Mouse (Mus musculus) intestine, embryonic 15.5 days (tissue): ENCODE data around the gene Neil3. TPM values are rescaled to one million over a fixed set of nuclear protein-coding genes. Genes with fewer than 3 reads are reported as not detected.
"Not testable (repeated sequence)": the region's sequence is repeated elsewhere in the genome, so short reads cannot be mapped to it uniquely, and the experiment has no call there.

ENCODE experiments used
- ATAC-seq: fragments of 200-750 bp; cut with Nextera tagmentation; 2 replicates; pipeline ENCODE4 v1.8.0; 2017; ENCODE audit warnings: moderate TSS enrichment, moderate library complexity
- H3K27ac ChIP-seq: fragments of 300-500 bp; sonication (generic); 2 replicates; pipeline ENCODE4 v1.5.1; 2015; ENCODE audit warnings: mild to moderate bottlenecking, inconsistent platforms
- H3K27me3 ChIP-seq: fragments of 300-500 bp; sonication (generic); replicated peaks from 2 replicates; pipeline ENCODE4 v1.6.1; 2015; ENCODE audit warnings: inconsistent platforms
- H3K36me3 ChIP-seq: fragments of 300-500 bp; sonication (generic); 2 replicates; pipeline ENCODE4 v1.6.1; 2015; ENCODE audit warnings: inconsistent platforms
- H3K4me1 ChIP-seq: fragments of 300-500 bp; sonication (generic); replicated peaks from 2 replicates; pipeline ENCODE4 v1.6.1; 2015; ENCODE audit warnings: inconsistent platforms
- H3K4me2 ChIP-seq: fragments of 300-500 bp; sonication (generic); replicated peaks from 2 replicates; pipeline ENCODE4 v1.6.1; 2015; ENCODE audit warnings: mild to moderate bottlenecking, inconsistent platforms
- H3K4me3 ChIP-seq: fragments of 300-500 bp; sonication (generic); replicated peaks from 2 replicates; pipeline ENCODE4 v1.5.1; 2015; ENCODE audit warnings: inconsistent platforms
- H3K9ac ChIP-seq: fragments of 300-500 bp; sonication (generic); 2 replicates; pipeline ENCODE4 v1.6.1; 2015; ENCODE audit warnings: inconsistent platforms
- H3K9me3 ChIP-seq: fragments of 300-500 bp; sonication (generic); 2 replicates; pipeline ENCODE4 v1.6.1; 2016; ENCODE audit warnings: inconsistent platforms
- WGBS: fragments of 180-500 bp; shearing (Covaris S2); methylation state at CpG from one replicate; pipeline ENCODE4 v1.1.7; 2015; 5-methylcytosine and 5-hydroxymethylcytosine counted together
- polyA plus RNA-seq: library from polyadenylated mRNA; unstranded; fragments of >200 nt; fragmentation: Nextera tagmentation; extraction: Ambion mirVana; gene quantifications from 2 replicates; pipeline ENCODE4 v1.2.1, GENCODE M21; 2015

Neil3 gene
- polyA plus RNA-seq, 1 experiment from 2014 or later, result 23.5 TPM

DNA sequence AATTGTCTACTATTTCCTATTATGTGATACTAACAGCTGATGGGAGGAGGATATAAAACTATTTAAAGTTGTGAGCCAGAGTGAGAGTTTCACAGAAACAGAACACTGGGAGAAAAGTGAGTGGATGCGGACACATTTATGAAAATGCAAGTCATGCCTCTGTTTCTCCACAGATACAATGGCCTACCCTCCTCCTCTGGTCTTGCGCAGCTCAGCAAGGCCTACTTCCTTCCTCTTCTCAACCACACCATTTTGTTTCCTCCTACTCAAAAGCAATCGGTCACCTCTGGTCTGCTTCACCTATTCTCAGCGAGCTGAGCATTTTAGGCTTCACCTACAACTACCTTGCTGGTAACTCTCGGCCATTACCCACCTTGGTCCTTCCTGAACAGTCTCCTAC, 34.0 kb downstream of the Neil3 start:
- Histone ChIP-seq H3K9ac (no peak overlapping the region), H3K4me1 (no peaks in the 10 kb centered on the region), H3K9me3 (no peaks in the 10 kb centered on the region), H3K4me2 (no peak overlapping the region), H3K27me3 (no peaks in the 10 kb centered on the region), H3K27ac (no peak overlapping the region), H3K4me3 (no peak overlapping the region), H3K36me3 (no peaks in the 10 kb centered on the region)
- ATAC-seq, result no peak
- 89% methylated on average over 5 of the region's 5 CpGs for WGBS

DNA sequence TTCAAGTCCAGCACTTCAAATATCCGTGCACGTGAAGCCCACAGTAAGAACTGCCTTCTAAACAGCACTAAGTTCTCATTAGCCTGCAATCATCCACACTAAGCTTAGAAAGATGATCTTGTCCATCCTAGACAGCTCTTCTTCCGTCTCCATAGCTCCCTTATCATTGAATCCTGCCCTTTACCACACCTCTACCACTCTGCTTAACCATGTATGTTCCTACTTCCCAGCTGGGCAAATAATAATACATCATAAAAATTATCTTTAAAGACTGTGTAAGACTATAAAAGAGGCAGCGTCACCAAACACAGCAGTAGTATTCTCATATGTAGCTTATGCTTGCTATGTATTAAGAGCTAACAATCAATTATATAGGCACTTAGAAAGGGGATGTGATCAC, 35.2 kb downstream of the Neil3 start:
- no peaks in the 10 kb centered on the region for H3K9me3 ChIP-seq
- H3K4me2 ChIP-seq, result no peak overlapping the region
- no peaks in the 10 kb centered on the region for H3K27me3 ChIP-seq
- H3K27ac ChIP-seq, result no peak overlapping the region
- H3K4me1 ChIP-seq, result no peaks in the 10 kb centered on the region
- ATAC-seq, result peak; percentile 62; the same call in 1 of the 2 replicates
- H3K36me3 ChIP-seq, result no peaks in the 10 kb centered on the region
- 71% methylated on average over 4 of the region's 4 CpGs for WGBS
- no peak overlapping the region for H3K4me3 ChIP-seq
- H3K9ac ChIP-seq, result no peak overlapping the region

DNA sequence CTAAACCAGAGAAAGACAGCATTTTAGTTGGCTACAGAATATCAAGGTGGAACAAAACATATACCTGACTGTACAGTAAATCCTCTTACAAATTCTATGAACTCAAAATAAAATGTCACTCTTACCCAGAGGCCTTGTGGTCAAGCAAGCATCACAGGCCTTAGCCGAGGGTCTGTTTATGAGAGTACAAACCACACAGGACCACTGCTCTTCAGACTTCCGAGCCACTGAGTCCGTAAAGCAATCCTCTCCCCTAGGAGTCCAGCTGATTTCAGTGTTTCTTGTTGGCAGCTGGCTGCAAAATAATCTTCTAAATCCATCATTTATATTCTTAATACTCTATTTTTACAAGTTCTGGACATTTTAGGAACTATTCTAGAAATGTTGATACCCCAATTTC, 38.0 kb downstream of the Neil3 start:
- H3K9ac ChIP-seq, result no peak overlapping the region
- H3K9me3 ChIP-seq, result no peaks in the 10 kb centered on the region
- ATAC-seq, result no peak
- no peak overlapping the region for H3K27ac ChIP-seq
- H3K27me3 ChIP-seq, result no peaks in the 10 kb centered on the region
- 88% methylated on average over 3 of the region's 3 CpGs for WGBS
- no peaks in the 10 kb centered on the region for H3K36me3 ChIP-seq
- H3K4me2 ChIP-seq, result no peak overlapping the region
- H3K4me1 ChIP-seq, result no peaks in the 10 kb centered on the region
- H3K4me3 ChIP-seq, result no peak overlapping the region

DNA sequence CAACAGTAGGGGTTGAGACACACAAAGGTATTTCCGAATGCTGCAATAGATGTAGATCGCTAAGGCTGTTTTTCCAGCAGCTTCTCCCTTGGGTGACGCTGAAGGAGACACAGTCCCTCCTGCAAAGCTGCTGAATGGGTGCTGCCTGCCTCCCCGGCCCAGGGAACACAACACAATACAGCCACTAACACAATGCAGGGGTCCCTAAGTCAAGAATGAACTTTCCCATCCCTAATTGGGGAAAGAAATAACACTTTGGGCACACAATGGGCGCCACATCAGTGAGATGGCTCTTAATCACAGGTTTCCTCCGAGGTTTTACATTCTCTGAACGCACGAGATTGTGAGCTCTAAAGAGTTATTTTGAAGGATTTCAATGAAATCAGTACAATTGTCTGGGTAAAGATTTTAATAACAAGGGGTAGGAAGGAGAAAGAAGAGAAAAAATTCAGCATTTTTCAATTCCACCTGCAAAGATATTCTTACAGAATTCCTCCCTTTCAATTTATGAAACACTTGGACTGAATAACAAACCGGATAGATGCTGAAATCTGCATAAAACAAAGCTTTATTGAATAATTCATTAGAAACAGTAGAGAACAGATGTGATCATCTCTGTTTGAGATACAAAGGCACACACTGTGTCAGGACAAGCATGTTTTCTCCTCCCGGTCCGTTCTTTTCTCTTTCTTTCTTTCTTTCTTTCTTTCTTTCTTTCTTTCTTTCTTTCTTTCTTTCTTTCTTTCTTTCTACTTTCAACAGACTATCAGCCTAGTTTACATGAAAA, 38.6 kb downstream of the Neil3 start:
- Histone ChIP-seq H3K27ac (no peak overlapping the region), H3K36me3 (no peaks in the 10 kb centered on the region), H3K4me1 (no peaks in the 10 kb centered on the region), H3K9me3 (no peaks in the 10 kb centered on the region), H3K27me3 (no peaks in the 10 kb centered on the region), H3K9ac (no peak overlapping the region), H3K4me3 (no peak overlapping the region), H3K4me2 (no peak overlapping the region)
- no peak for ATAC-seq
- 91% methylated on average over 11 of the region's 11 CpGs for WGBS

DNA sequence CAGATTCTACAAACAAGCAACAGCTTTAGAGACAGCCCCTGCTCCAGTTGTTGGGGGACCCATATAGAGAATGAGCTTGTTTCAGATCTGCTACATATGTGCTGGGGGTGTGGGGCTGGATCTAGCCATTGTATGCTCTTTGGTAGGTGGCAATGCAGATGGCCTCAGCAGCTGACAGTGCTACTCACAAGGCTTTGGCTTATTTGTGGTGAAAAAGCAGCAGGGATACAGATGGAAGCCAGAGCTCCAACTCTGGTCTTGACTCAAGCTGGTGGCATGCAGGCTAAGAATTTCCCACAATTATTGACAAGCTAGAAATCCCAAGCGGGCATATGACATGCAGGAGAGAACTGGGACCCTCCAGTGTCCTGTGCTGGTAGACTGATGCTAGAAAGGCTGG, 40.8 kb downstream of the Neil3 start:
- Histone ChIP-seq H3K4me1 (no peaks in the 10 kb centered on the region), H3K9me3 (no peaks in the 10 kb centered on the region), H3K27me3 (no peaks in the 10 kb centered on the region), H3K27ac (no peak overlapping the region), H3K4me3 (no peak overlapping the region), H3K9ac (no peak overlapping the region), H3K36me3 (no peaks in the 10 kb centered on the region), H3K4me2 (no peak overlapping the region)
- 97% methylated on average over 1 of the region's 1 CpGs for WGBS
- no peak for ATAC-seq

DNA sequence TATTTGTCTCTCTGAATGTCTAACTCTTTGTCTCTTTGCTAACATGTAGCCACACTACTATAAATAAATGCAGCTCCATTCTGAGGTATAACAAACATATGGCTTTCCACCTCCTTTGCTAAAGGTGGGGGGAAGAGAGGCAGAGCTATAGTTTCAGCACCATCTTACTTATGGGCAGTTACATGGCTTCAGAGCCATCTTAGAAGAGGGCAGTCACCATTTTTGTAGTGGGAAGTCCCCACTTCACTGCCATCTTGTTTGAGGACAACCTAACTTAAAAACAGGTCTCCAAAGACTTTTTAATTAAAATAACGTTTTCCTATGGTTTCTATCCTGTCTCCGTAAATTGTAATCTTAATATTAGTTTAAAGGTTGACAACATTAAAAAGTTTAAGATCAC, 47.1 kb downstream of the Neil3 start:
- Histone ChIP-seq H3K36me3 (no peaks in the 10 kb centered on the region), H3K9me3 (no peaks in the 10 kb centered on the region), H3K4me1 (no peaks in the 10 kb centered on the region), H3K27me3 (no peaks in the 10 kb centered on the region), H3K27ac (no peak overlapping the region), H3K4me2 (no peak overlapping the region), H3K9ac (no peak overlapping the region), H3K4me3 (no peak overlapping the region)
- WGBS, result 85% methylated on average over 2 of the region's 2 CpGs
- ATAC-seq, result no peak

DNA sequence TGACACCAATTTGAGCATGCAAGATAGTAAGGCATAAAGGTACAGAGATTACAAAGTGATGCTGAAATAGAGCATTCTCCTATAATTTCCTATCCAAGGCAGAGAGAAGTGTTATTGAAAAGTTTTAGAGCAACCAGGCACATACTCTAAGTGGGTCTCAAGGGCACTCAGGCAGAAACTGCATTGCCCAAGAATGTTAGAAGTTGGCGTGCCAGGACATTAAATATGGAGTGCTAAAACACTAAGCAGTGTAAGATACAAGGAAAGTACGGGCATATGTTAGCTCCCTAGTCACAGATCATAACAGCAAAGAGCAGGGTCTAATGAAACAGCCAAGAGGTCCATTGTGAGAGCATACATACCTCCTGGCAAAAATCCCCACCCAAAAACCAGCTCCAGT, 65.3 kb downstream of the Neil3 start:
- H3K4me2 ChIP-seq, result no peak overlapping the region
- H3K9ac ChIP-seq, result no peak overlapping the region
- WGBS, result 88% methylated on average over 2 of the region's 2 CpGs
- ATAC-seq, result no peak
- no peaks in the 10 kb centered on the region for H3K9me3 ChIP-seq
- no peaks in the 10 kb centered on the region for H3K4me1 ChIP-seq
- no peak overlapping the region for H3K27ac ChIP-seq
- no peak overlapping the region for H3K4me3 ChIP-seq
- no peaks in the 10 kb centered on the region for H3K27me3 ChIP-seq
- no peaks in the 10 kb centered on the region for H3K36me3 ChIP-seq

DNA sequence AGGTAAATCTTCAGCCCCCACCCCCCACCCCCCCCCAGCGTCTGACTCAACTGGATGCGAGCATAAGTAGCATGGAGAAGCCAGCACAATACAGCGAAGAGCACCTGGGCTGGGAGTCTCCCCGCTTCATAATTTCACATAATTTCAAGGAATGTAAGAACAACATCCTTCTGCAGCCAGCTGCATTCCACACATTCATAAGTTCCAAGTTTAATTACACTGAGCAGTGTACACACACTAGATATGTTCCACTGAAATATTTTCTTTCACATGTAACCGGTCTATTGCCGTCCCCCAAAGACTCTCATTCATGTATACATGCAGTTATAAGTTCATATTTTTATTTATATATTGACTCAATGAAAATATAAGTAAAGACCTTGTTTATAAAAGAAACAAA, 72.6 kb downstream of the Neil3 start:
- H3K36me3 ChIP-seq, result no peaks in the 10 kb centered on the region
- WGBS, result 77% methylated on average over 6 of the region's 6 CpGs
- no peak for ATAC-seq

DNA sequence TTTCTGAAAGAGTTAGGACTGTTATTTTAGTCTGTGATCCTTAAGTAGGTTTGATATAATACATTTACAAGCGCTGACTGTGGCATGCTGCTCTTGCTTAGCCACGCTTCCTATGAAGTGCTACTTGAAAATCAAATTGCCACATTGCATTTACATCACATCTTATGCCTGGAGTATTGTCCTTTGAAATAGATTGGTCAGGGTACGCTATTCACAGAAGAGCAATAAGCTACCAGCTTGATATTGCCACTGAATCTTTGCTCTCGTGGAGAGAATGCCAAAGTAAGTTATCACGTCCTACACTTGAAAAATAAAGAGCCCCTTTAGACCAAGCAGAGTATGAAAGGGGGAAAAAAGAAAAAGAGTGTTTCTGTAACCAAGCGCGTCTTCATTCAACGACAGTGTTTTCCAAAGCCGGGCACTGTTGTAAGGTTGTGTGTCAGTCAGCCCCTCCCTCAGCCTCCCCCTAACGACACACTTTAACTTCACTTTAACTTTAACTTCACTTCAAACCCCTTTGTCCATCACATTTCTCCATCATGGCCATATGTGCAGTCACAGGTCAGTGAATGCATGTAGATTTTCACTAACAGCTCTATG, 76.3 kb downstream of the Neil3 start:
- H3K36me3 ChIP-seq, result no peaks in the 10 kb centered on the region
- H3K9ac ChIP-seq, result no peak overlapping the region
- no peak overlapping the region for H3K27ac ChIP-seq
- H3K4me1 ChIP-seq, result no peaks in the 10 kb centered on the region
- WGBS, result 90% methylated on average over 10 of the region's 10 CpGs
- H3K4me3 ChIP-seq, result no peak overlapping the region
- H3K27me3 ChIP-seq, result no peaks in the 10 kb centered on the region
- no peaks in the 10 kb centered on the region for H3K9me3 ChIP-seq
- H3K4me2 ChIP-seq, result no peak overlapping the region
- no peak for ATAC-seq

More for the DNA sequence above, 72.6 kb downstream of the Neil3 start:
- Histone ChIP-seq H3K27me3 (no peaks in the 10 kb centered on the region), H3K4me1 (no peaks in the 10 kb centered on the region), H3K9me3 (no peaks in the 10 kb centered on the region), H3K4me2 (no peak overlapping the region), H3K9ac (no peak overlapping the region), H3K4me3 (no peak overlapping the region), H3K27ac (no peak overlapping the region)

DNA sequence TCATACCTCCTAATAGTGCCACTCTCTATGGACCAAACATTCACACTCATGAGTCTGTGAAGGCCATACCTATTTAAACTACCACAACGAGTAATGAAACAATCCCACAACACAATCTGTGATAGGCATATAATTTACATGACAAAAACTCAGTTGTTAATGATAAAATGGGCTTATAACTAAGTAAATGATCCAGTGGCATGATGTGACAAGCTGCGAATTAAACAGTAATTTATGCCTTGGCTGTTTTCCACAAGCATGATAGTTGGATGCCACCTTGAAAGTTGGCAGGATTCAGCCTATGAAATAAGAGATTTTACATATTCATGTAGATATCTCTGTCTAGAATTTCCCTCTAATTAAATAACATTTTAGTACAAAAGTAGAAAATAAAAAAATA, 99.3 kb downstream of the Neil3 start:
- WGBS, result 82% methylated on average over 2 of the region's 2 CpGs
- Histone ChIP-seq H3K9me3 (no peaks in the 10 kb centered on the region), H3K27me3 (no peaks in the 10 kb centered on the region), H3K9ac (no peak overlapping the region), H3K4me3 (no peak overlapping the region), H3K36me3 (no peaks in the 10 kb centered on the region), H3K4me1 (no peaks in the 10 kb centered on the region), H3K27ac (no peak overlapping the region), H3K4me2 (no peak overlapping the region)
- no peak for ATAC-seq

DNA sequence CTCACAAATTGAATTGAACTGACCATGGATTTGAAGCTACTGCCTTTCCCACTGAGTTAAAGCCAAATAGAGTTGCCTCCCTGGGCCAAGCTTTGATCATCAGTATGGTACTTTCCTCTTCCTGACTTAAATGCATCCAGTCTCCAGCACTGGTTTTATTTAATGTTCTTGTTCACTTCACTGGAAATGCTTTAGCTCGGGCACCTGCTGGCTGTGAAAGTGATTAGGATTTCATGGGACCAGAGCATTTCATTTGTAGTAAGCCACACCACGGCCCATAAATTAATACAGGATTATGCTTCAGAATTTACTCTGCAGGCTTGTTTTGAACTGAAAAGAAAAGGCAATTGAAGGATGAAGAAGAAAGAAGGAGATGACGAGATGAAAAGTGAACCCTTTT, 100.8 kb downstream of the Neil3 start:
- H3K9ac ChIP-seq, H3K4me2 ChIP-seq, H3K4me1 ChIP-seq, H3K27ac ChIP-seq, H3K9me3 ChIP-seq, H3K4me3 ChIP-seq, H3K36me3 ChIP-seq, H3K27me3 ChIP-seq, ATAC-seq: not testable (repeated sequence)
- 74% methylated on average over 3 of the region's 3 CpGs for WGBS
